Mouse (Mus musculus) myocyte (in vitro differentiated cells): ENCODE results near the gene Npm1. TPM values are rescaled to one million over a fixed set of nuclear protein-coding genes. Genes with fewer than 3 reads are reported as not detected.

Experiments used
- H3K27me3 ChIP-seq: one replicate; pipeline ENCODE4 v1.6.1; 2011; ENCODE audit not compliant: control insufficient read depth, insufficient read depth, insufficient read length
- H3K36me3 ChIP-seq: one replicate; pipeline ENCODE4 v1.6.1; 2011; ENCODE audit not compliant: control insufficient read depth, insufficient read depth
- H3K4me2 ChIP-seq: one replicate; pipeline ENCODE4 v1.6.1; 2011; ENCODE audit warnings: low read depth, control low read depth
- H3K4me3 ChIP-seq: one replicate; pipeline ENCODE4 v1.5.1; 2011; ENCODE audit warnings: mild to moderate bottlenecking, control low read depth, moderate library complexity
- H3K79me2 ChIP-seq: one replicate; pipeline ENCODE4 v1.6.1; 2011; ENCODE audit not compliant: control insufficient read depth, insufficient read depth
- H3ac ChIP-seq: one replicate; pipeline ENCODE4 v1.6.1; 2011; ENCODE audit not compliant: control insufficient read depth, insufficient read length
- CEBPB ChIP-seq: IDR thresholded peaks from 2 replicates; pipeline ENCODE4 v1.6.1; 2011; ENCODE audit warnings: mild to moderate bottlenecking, moderate library complexity; ENCODE audit not compliant: poor library complexity, insufficient read depth, severe bottlenecking
- E2F4 ChIP-seq: IDR thresholded peaks from one replicate; pipeline ENCODE4 v1.6.1; 2011; ENCODE audit warnings: mild to moderate bottlenecking, control low read depth, moderate library complexity; ENCODE audit not compliant: insufficient read depth
- MAX ChIP-seq: IDR thresholded peaks from one replicate; pipeline ENCODE4 v1.6.1; 2011; ENCODE audit warnings: low read depth, mild to moderate bottlenecking, control low read depth
- MYOD1 ChIP-seq, 3 experiments: IDR thresholded peaks; one replicate each; pipeline ENCODE4 v1.6.1; 2011; ENCODE audit warnings: control low read depth in 2 of 3, low read depth in 2 of 3, mild to moderate bottlenecking in 2 of 3, moderate library complexity in 1 of 3; ENCODE audit not compliant: insufficient read length in 2 of 3, control insufficient read depth in 1 of 3
- MYOG ChIP-seq, 3 experiments: IDR thresholded peaks; one replicate each; pipeline ENCODE4 v1.6.1; 2011; ENCODE audit warnings: control low read depth in 2 of 3, low read depth in 2 of 3, mild to moderate bottlenecking in 2 of 3; ENCODE audit not compliant: insufficient read length in 2 of 3, control insufficient read depth in 1 of 3, insufficient read depth in 1 of 3
- POLR2A ChIP-seq: IDR thresholded peaks from one replicate; pipeline ENCODE4 v1.6.1; 2011; ENCODE audit warnings: low read depth, mild to moderate bottlenecking, control low read depth, moderate library complexity; ENCODE audit not compliant: insufficient read length
- POLR2AphosphoS2 ChIP-seq: IDR thresholded peaks from one replicate; pipeline ENCODE4 v1.6.1; 2011; ENCODE audit warnings: low read depth, control low read depth; ENCODE audit not compliant: insufficient read length
- REST ChIP-seq: IDR thresholded peaks from one replicate; pipeline ENCODE4 v1.6.1; 2011; ENCODE audit warnings: mild to moderate bottlenecking, control low read depth, moderate library complexity; ENCODE audit not compliant: insufficient read depth, insufficient read length
- SRF ChIP-seq: IDR thresholded peaks from one replicate; pipeline ENCODE4 v1.6.1; 2011; ENCODE audit warnings: low read depth; ENCODE audit not compliant: control insufficient read depth, insufficient read length
- TCF12 ChIP-seq: IDR thresholded peaks from one replicate; pipeline ENCODE4 v1.6.1; 2011; ENCODE audit warnings: mild to moderate bottlenecking, control low read depth; ENCODE audit not compliant: poor library complexity, insufficient read depth, severe bottlenecking
- TCF3 ChIP-seq: IDR thresholded peaks from one replicate; pipeline ENCODE4 v1.6.1; 2011; ENCODE audit warnings: low read depth, control low read depth; ENCODE audit not compliant: insufficient read length
- USF1 ChIP-seq: IDR thresholded peaks from one replicate; pipeline ENCODE4 v1.6.1; 2011; ENCODE audit warnings: low read depth, mild to moderate bottlenecking, control low read depth, moderate library complexity
- polyA plus RNA-seq: library from polyadenylated mRNA; unstranded; fragments of >200 nt; fragmentation: generic; extraction: Trizol; gene quantifications from one replicate; pipeline ENCODE4 v1.2.1, GENCODE M21; 2012; ENCODE audit warnings: missing spikeins

Gene Npm1
- polyA plus RNA-seq, 1 experiment, result 244 TPM

DNA sequence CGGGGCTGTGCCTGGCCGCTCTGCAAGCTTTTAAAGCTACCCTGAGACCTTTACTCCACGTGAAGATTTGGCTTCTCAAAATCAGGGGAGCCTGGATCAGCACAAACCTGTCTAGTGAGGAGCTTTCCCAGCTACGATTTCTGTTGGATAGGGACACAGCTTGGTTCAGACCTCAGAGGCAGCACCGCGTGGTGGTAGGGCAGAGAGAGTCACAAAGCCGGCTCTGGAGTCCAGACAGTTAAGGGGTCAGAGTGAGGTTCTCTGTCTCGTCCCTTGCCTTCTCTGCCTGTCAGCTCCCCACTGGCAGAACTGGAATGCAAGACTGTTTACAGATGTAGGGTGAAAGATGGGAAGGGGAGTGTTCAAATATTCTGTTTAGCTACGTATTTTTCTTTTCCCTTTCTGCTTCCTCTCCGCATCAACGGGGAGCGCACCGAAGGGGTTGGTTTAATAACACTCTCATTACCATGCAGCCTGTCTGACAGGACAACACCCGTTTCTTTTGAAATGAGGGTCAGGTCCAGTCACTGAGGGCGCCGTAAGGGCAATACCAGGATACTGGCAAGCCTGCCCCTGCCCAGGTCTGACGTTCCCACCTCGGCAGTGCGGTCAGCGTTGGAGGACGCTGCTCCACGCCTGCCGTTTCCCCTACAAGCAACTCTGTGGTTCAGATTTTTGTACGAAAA, 33.6 kb upstream of the Npm1 start:
- peaks cover 55% of the 10 kb centered on the region for H3K27me3 ChIP-seq
- no peaks in the 10 kb centered on the region for H3K36me3 ChIP-seq
- H3K4me3 ChIP-seq, result no peak overlapping the region
- H3K79me2 ChIP-seq, result no peaks in the 10 kb centered on the region
- no peak overlapping the region for H3ac ChIP-seq
- H3K4me2 ChIP-seq, result no peak overlapping the region
- TF ChIP-seq TCF12 (no peak), POLR2AphosphoS2 (no peak), POLR2A (no peak), MYOD1 (IDR thresholded peaks at IDR 0.05; ENCODE audit: control insufficient read depth in 1 of 3, insufficient read length in 2 of 3, low read depth in 2 of 3) (no peak), MAX (no peak), E2F4 (no peak), TCF3 (no peak), CEBPB (no peak), SRF (no peak), USF1 (no peak), MYOG (IDR thresholded peaks at IDR 0.05; ENCODE audit: control insufficient read depth in 1 of 3, insufficient read depth in 1 of 3, insufficient read length in 2 of 3, low read depth in 2 of 3) (no peak), REST (no peak)

GRCm38 (mm10) chr11:33195531-33196446, 32.8 kb upstream of the Npm1 start:
- no peaks in the 10 kb centered on the region for H3K79me2 ChIP-seq
- no peak overlapping the region for H3K4me2 ChIP-seq
- H3K27me3 ChIP-seq, result peaks cover 55% of the 10 kb centered on the region
- H3ac ChIP-seq, result no peak overlapping the region
- no peak overlapping the region for H3K4me3 ChIP-seq
- TF ChIP-seq TCF12 (no peak), CEBPB (no peak), MYOD1 (IDR thresholded peaks at IDR 0.05; ENCODE audit: control insufficient read depth in 1 of 3, insufficient read length in 2 of 3, low read depth in 2 of 3) (no peak), POLR2A (no peak), POLR2AphosphoS2 (no peak), MYOG (IDR thresholded peaks at IDR 0.05; ENCODE audit: control insufficient read depth in 1 of 3, insufficient read depth in 1 of 3, insufficient read length in 2 of 3, low read depth in 2 of 3) (no peak), MAX (no peak), E2F4 (no peak), SRF (no peak), REST (no peak), TCF3 (no peak), USF1 (no peak)
- H3K36me3 ChIP-seq, result no peaks in the 10 kb centered on the region

DNA sequence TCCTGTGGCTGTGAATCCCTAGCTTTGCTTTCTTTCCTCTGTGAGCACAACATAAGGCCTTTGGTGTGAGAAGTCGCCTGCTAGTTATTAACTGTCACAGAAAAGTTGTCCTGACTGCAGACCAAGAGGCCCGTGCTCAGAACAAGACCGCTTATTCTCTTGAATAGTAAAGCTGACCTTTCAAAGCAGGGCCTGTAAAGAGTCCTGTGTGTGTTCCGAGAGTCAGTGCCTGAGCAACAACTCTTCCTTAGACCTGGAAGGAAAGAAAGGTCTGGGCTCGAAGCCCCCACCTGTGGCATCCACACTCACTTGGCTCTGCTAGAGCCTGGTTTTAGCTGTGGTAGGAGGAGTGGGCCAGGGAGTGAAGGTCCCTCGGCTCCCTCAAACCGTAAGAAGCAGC, 32.1 kb upstream of the Npm1 start:
- Histone ChIP-seq H3K79me2 (no peaks in the 10 kb centered on the region), H3K36me3 (no peaks in the 10 kb centered on the region), H3K4me2 (no peak overlapping the region), H3ac (no peak overlapping the region), H3K27me3 (peaks cover 50% of the 10 kb centered on the region), H3K4me3 (no peak overlapping the region)
- TF ChIP-seq REST (no peak), SRF (no peak), USF1 (no peak), E2F4 (no peak), MYOD1 (IDR thresholded peaks at IDR 0.05; ENCODE audit: control insufficient read depth in 1 of 3, insufficient read length in 2 of 3, low read depth in 2 of 3) (no peak), TCF12 (no peak), MAX (no peak), POLR2AphosphoS2 (no peak), POLR2A (no peak), MYOG (IDR thresholded peaks at IDR 0.05; ENCODE audit: control insufficient read depth in 1 of 3, insufficient read depth in 1 of 3, insufficient read length in 2 of 3, low read depth in 2 of 3) (no peak), CEBPB (no peak), TCF3 (no peak)

DNA sequence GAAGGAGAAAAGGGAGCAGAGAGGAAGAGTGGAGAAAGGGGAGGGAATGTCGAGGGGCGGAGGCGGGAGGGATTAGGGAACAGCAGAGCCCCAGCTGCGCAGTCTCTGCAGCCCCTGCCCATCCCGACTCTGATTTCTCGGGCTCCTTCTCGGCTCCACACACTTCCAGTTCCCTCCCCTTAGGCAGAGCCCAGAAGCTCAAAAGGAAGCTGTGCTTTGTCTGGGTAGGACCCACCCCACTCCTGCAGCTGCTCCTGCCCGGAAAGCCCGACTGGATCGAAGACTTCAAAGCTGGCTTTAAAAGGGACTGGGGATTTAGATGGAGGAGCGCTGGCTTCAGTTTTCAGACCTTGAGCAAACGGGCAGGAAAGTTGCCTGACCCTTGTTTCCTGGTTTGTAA, 30.7 kb upstream of the Npm1 start:
- Histone ChIP-seq H3K4me2 (no peak overlapping the region), H3K4me3 (no peak overlapping the region), H3K27me3 (peaks cover 48% of the 10 kb centered on the region), H3K79me2 (no peaks in the 10 kb centered on the region), H3K36me3 (no peaks in the 10 kb centered on the region), H3ac (no peak overlapping the region)
- TF ChIP-seq CEBPB (no peak), MYOD1 (IDR thresholded peaks at IDR 0.05; ENCODE audit: control insufficient read depth in 1 of 3, insufficient read length in 2 of 3, low read depth in 2 of 3) (no peak), USF1 (no peak), POLR2AphosphoS2 (no peak), TCF12 (no peak), E2F4 (no peak), MYOG (IDR thresholded peaks at IDR 0.05; ENCODE audit: control insufficient read depth in 1 of 3, insufficient read depth in 1 of 3, insufficient read length in 2 of 3, low read depth in 2 of 3) (no peak), SRF (no peak), POLR2A (no peak), REST (no peak), TCF3 (no peak), MAX (no peak)
